Mouse (Mus musculus) small intestine, adult 2 months (tissue): ENCODE measurements around the gene 2210016L21Rik. TPM values are rescaled to one million over a fixed set of nuclear protein-coding genes. Genes with fewer than 3 reads are reported as not detected.

Experiments used
- H3K27ac ChIP-seq: fragments of 200-500 bp; 2 replicates; pipeline ENCODE4 v1.5.1; 2012; ENCODE audit warnings: low read depth, low read length, control low read depth, inconsistent platforms; ENCODE audit not compliant: insufficient read depth
- H3K27me3 ChIP-seq: fragments of 200-500 bp; 2 replicates; pipeline ENCODE4 v1.6.1; 2012; ENCODE audit warnings: mild to moderate bottlenecking, moderate library complexity, low read length, inconsistent platforms; ENCODE audit not compliant: control insufficient read depth, insufficient read depth
- H3K36me3 ChIP-seq: fragments of 200-500 bp; 2 replicates; pipeline ENCODE4 v1.6.1; 2012; ENCODE audit warnings: mild to moderate bottlenecking, low read length, control low read depth, inconsistent platforms; ENCODE audit not compliant: control insufficient read depth, insufficient read depth
- H3K4me1 ChIP-seq: fragments of 200-500 bp; 2 replicates; pipeline ENCODE4 v1.6.1; 2012; ENCODE audit warnings: low read length, inconsistent platforms, mixed read lengths; ENCODE audit not compliant: control insufficient read depth, insufficient read depth, insufficient read length
- H3K4me3 ChIP-seq: fragments of 200-500 bp; 2 replicates; pipeline ENCODE4 v1.5.1; 2012; ENCODE audit warnings: low read depth, mild to moderate bottlenecking, control low read depth, inconsistent platforms, low read length, moderate library complexity
- CTCF ChIP-seq: fragments of 200-500 bp; IDR thresholded peaks from 2 replicates; pipeline ENCODE4 v1.5.1; 2012; ENCODE audit warnings: low read depth, mild to moderate bottlenecking, control low read depth, inconsistent platforms, low read length, moderate library complexity, mixed read lengths; ENCODE audit not compliant: insufficient replicate concordance, insufficient read length; ENCODE audit errors: extremely low read depth
- POLR2A ChIP-seq: fragments of 200-500 bp; IDR thresholded peaks from 2 replicates; pipeline ENCODE4 v1.6.1; 2012; ENCODE audit warnings: low read depth, mild to moderate bottlenecking, control low read depth, inconsistent platforms, low read length, moderate library complexity
- WGBS: fragments of 180-500 bp; shearing (Covaris S2); methylation state at CpG from one replicate; pipeline ENCODE4 v1.1.7; 2018; 5-methylcytosine and 5-hydroxymethylcytosine counted together
- polyA plus RNA-seq: library from polyadenylated mRNA; depleted of rRNA; stranded (reverse); fragments of >200 nt; gene quantifications from 2 replicates; pipeline ENCODE4 v1.2.3, GENCODE M21; 2012

2210016L21Rik gene
- polyA plus RNA-seq, 1 experiment = 13.6 TPM

GRCm38 (mm10) chr5:114942766-114943130 is 790 bp downstream of the 2210016L21Rik start:
- WGBS = 28% methylated on average over 4 of the region's 4 CpGs
- H3K4me1 ChIP-seq = peaks cover 2% of the 10 kb centered on the region; the same call in 1 of the 2 replicates
- H3K36me3 ChIP-seq = peaks cover 20% of the 10 kb centered on the region
- H3K27ac ChIP-seq = 0 out of 2 replicates have a peak overlapping the region, but pooled peaks have one; percentile 47
- H3K4me3 ChIP-seq = peak overlapping the region; percentile 99
- H3K27me3 ChIP-seq = no peaks in the 10 kb centered on the region
- no peak for TF ChIP-seq POLR2A
- TF ChIP-seq CTCF = no peak

- 58% methylated on average over 10 of the region's 10 CpGs for WGBS
- Histone ChIP-seq H3K4me3 (no peak overlapping the region), H3K36me3 (peaks cover 42% of the 10 kb centered on the region), H3K27ac (no peak overlapping the region), H3K4me1 (peaks cover 2% of the 10 kb centered on the region; the same call in 1 of the 2 replicates), H3K27me3 (no peaks in the 10 kb centered on the region)
- TF ChIP-seq CTCF (no peak), POLR2A (no peak)
These were observed 3.1 kb downstream of the 2210016L21Rik start for GRCm38 (mm10) chr5:114945072-114945471.

GRCm38 (mm10) chr5:114948891-114949290 is 6.9 kb downstream of the 2210016L21Rik start:
- H3K27me3 ChIP-seq = no peaks in the 10 kb centered on the region
- no peaks in the 10 kb centered on the region for H3K4me1 ChIP-seq
- H3K4me3 ChIP-seq = no peak overlapping the region
- peaks cover 64% of the 10 kb centered on the region for H3K36me3 ChIP-seq
- WGBS = 20% methylated on average over 6 of the region's 6 CpGs
- H3K27ac ChIP-seq = no peak overlapping the region
- TF ChIP-seq POLR2A = no peak
- no peak for TF ChIP-seq CTCF

- Histone ChIP-seq H3K27ac (no peak overlapping the region), H3K36me3 (peaks cover 64% of the 10 kb centered on the region), H3K4me1 (no peaks in the 10 kb centered on the region), H3K27me3 (no peaks in the 10 kb centered on the region), H3K4me3 (no peak overlapping the region)
- WGBS = 44% methylated on average over 5 of the region's 5 CpGs
- no peak for TF ChIP-seq POLR2A
- no peak for TF ChIP-seq CTCF
These were observed 7.4 kb downstream of the 2210016L21Rik start for GRCm38 (mm10) chr5:114949316-114949715.

- TF ChIP-seq POLR2A (no peak), CTCF (no peak)
- Histone ChIP-seq H3K4me3 (no peak overlapping the region), H3K27me3 (no peaks in the 10 kb centered on the region), H3K36me3 (peaks cover 68% of the 10 kb centered on the region), H3K4me1 (no peaks in the 10 kb centered on the region), H3K27ac (no peak overlapping the region)
- WGBS = 84% methylated on average over 9 of the region's 9 CpGs
These were observed 7.9 kb downstream of the 2210016L21Rik start for GRCm38 (mm10) chr5:114949812-114950211.

GRCm38 (mm10) chr5:114950669-114951068 is 8.7 kb downstream of the 2210016L21Rik start:
- Histone ChIP-seq H3K27me3 (no peaks in the 10 kb centered on the region), H3K4me1 (no peaks in the 10 kb centered on the region), H3K4me3 (no peak overlapping the region), H3K36me3 (peaks cover 72% of the 10 kb centered on the region), H3K27ac (no peak overlapping the region)
- 88% methylated on average over 12 of the region's 12 CpGs for WGBS
- TF ChIP-seq POLR2A = no peak
- TF ChIP-seq CTCF = no peak

- Histone ChIP-seq H3K27me3 (no peaks in the 10 kb centered on the region), H3K36me3 (peaks cover 70% of the 10 kb centered on the region), H3K27ac (no peak overlapping the region), H3K4me1 (no peaks in the 10 kb centered on the region), H3K4me3 (no peak overlapping the region)
- TF ChIP-seq CTCF = no peak
- TF ChIP-seq POLR2A = no peak
- 75% methylated on average over 21 of the region's 21 CpGs for WGBS
These were observed 9.4 kb downstream of the 2210016L21Rik start for GRCm38 (mm10) chr5:114951279-114951880.
